Mouse (Mus musculus) bone marrow macrophage, adult 2 months (primary cell): ENCODE data around the gene Apold1. TPM values are rescaled to one million over a fixed set of nuclear protein-coding genes. Genes with fewer than 3 reads are reported as not detected.

Experiments
- H3K27ac ChIP-seq: 2 replicates; pipeline ENCODE4 v1.5.1; 2012; ENCODE audit warnings: low read depth, low read length; ENCODE audit not compliant: insufficient read depth
- H3K4me1 ChIP-seq: 2 replicates; pipeline ENCODE4 v1.6.1; 2012; ENCODE audit warnings: low read length; ENCODE audit not compliant: control insufficient read depth, insufficient read depth
- H3K4me3 ChIP-seq: 2 replicates; pipeline ENCODE4 v1.5.1; 2012; ENCODE audit warnings: mild to moderate bottlenecking, low read length, moderate library complexity; ENCODE audit not compliant: insufficient read depth
- CTCF ChIP-seq: IDR thresholded peaks from 2 replicates; pipeline ENCODE4 v1.5.1; 2012; ENCODE audit warnings: low read depth, mild to moderate bottlenecking, low read length, moderate library complexity
- POLR2A ChIP-seq: IDR thresholded peaks from 2 replicates; pipeline ENCODE4 v1.6.1; 2012; ENCODE audit warnings: mild to moderate bottlenecking, low read depth, low read length, borderline replicate concordance
- polyA plus RNA-seq: library from polyadenylated mRNA; stranded (reverse); fragments of >200 nt; gene quantifications from 2 replicates; pipeline ENCODE4 v1.2.4, GENCODE M21; 2012; ENCODE audit not compliant: missing spikeins, insufficient read depth, insufficient read length

The Apold1 gene
- polyA plus RNA-seq, 1 experiment, result 0.36 TPM

DNA sequence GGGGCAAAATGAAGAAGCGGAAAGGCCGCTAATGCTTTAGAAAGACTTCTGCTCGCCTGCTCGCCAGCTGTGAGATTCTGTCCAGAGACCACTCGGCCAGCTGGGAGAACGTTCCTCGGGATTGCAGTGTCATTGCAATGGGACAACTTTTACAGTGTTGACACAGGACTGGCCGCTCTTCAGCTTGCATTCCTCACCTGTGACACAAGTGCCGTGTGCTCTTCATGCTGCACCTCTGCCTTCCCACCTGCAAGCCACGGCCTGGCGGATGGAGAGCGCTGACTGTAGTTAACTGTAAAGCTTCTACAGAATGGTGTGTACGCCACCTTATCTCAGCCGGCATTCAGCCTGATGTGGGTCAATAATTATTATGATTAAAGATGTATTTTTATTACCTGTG, 41.9 kb downstream of the Apold1 start:
- H3K4me3 ChIP-seq, result no peak overlapping the region
- H3K4me1 ChIP-seq, result peaks cover 6% of the 10 kb centered on the region
- TF ChIP-seq POLR2A (no peak), CTCF (no peak)
- H3K27ac ChIP-seq, result no peak overlapping the region

DNA sequence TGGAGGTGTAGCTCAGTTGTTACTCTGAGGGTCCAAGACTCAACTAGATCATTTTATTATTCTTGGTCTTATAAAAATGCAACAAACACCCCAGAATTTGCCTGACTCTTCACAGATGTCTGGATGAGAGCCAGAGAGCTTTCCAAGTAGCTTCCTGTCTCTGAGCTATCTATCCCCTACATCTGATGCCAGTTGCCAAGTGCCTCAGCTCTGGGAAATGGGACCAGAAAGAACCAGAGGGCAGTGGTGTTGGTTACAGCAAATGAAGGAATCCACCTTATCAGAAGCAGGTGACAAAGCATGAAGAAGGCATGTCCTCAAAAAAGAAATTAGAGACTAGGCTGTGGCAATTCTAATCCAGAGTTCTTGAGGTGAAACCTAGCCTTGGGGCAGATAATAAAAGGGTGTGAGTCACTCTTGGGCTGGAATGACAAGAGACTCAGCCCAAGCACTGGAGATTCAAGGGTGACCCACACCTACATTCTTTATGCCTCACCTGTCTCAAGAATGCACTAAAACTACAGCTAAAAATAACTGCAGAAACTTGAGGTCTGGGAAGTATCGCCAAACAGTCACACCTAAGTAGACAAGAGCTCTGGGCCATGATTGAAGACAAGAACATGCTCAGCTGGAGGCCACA, 43.4 kb downstream of the Apold1 start:
- peaks cover 9% of the 10 kb centered on the region for H3K4me1 ChIP-seq

DNA sequence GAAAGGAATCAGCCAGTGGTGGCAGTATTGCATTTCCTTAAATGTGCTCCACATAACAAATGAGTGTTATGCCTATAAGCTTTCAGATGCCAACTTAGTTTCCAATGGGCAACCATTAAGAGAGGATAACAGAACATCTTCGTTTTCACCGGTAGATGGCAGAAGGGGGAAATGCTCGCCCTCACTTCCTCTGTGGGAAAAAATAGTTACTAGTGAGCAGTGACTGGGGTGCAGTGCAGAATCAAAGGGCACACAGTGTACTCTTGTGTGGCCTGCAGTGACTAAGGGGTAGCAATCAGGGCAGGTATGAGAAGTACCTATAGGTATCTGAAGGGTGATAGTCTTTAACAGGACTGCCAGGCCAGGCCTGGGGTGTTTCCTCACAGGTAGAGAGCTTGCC, 44.7 kb downstream of the Apold1 start:
- TF ChIP-seq CTCF, result peak; percentile 16; the same call in 1 of the 2 replicates
- TF ChIP-seq POLR2A, result no peak
- no peak overlapping the region for H3K27ac ChIP-seq
- H3K4me3 ChIP-seq, result no peak overlapping the region
- peaks cover 9% of the 10 kb centered on the region for H3K4me1 ChIP-seq

More for the DNA sequence above, 43.4 kb downstream of the Apold1 start:
- Histone ChIP-seq H3K27ac (no peak overlapping the region), H3K4me3 (no peak overlapping the region)
- TF ChIP-seq CTCF (no peak), POLR2A (no peak)

DNA sequence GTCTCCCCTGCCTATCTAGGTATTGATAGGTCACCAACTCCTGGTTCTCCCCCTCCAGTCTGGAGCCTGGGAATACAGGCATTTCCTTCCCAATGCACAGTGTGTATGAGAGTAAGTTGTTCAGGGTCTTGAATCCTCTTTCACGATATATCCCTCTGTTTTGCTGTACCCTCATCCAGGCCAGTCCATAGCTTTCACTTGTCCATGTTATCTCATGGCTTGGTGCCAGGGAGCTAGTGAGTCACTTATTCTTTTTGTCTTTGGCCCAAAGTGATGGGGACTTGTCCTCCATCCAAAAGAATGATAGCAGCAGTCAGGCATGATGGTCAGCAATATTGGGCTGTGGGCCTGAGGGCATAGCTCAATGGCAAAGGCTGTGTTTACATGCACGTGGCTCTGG, 45.2 kb downstream of the Apold1 start:
- Histone ChIP-seq H3K4me3 (no peak overlapping the region), H3K4me1 (peaks cover 9% of the 10 kb centered on the region), H3K27ac (no peak overlapping the region)
- TF ChIP-seq CTCF (no peak), POLR2A (no peak)

DNA sequence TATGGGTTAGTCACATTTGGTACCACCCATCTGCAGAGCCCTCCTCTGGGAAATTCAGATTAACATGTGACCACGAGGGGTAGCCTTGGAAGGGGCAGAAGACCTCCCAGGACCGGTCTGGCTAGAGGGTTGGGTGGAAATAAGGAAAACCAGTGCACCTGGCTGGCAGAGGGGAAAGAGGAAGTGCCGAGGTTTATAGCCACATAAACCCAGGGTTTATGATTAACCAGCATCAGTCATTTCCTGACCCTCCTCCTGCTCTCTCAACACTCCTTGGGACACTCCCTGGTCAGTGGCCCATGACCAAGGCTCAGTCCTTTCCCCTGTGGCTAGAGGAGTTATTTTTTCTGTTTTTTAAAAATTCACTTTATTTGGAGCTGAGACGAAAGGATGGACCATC, 47.7 kb downstream of the Apold1 start:
- no peak overlapping the region for H3K4me3 ChIP-seq
- H3K27ac ChIP-seq, result no peak overlapping the region
- peaks cover 9% of the 10 kb centered on the region for H3K4me1 ChIP-seq
- TF ChIP-seq CTCF (no peak), POLR2A (no peak)

Other genes with a start within 250 kb of the Apold1 start
- gene Dusp16, start 189.1 kb upstream of the Apold1 start, polyA plus RNA-seq, result 4.3 and 6.9 TPM in 2 replicates
- gene Crebl2, start 151.6 kb upstream of the Apold1 start, polyA plus RNA-seq, result 14.0 and 14.2 TPM in 2 replicates
- gene Gpr19, start 83.1 kb upstream of the Apold1 start, polyA plus RNA-seq, result 6.6 and 7.3 TPM in 2 replicates
- gene Cdkn1b, start 61.3 kb upstream of the Apold1 start, polyA plus RNA-seq, result 84.8 and 88.6 TPM in 2 replicates
- gene Ddx47, start 29.9 kb downstream of the Apold1 start, polyA plus RNA-seq, result 70.4 and 73.4 TPM in 2 replicates
- not detected in 2 replicates for gene Gprc5a, start 83.9 kb downstream of the Apold1 start, polyA plus RNA-seq
- gene Gprc5d, start 136.6 kb downstream of the Apold1 start, polyA plus RNA-seq, result not detected in 2 replicates
- 5.7 and 6.7 TPM in 2 replicates for gene Fam234b, start 216.3 kb downstream of the Apold1 start, polyA plus RNA-seq
- gene Hebp1, start 216.3 kb downstream of the Apold1 start, polyA plus RNA-seq, result 27.4 and 28.7 TPM in 2 replicates